Comparison of ENCODE assay signal across 8 mouse cellular contexts in genomic region chr10:85185639-85186498, GRCm38 (mm10). TPM values are rescaled to one million over a fixed set of nuclear protein-coding genes. Genes with fewer than 3 reads are reported as not detected.
DNase-seq lines count a peak whose midpoint lies in the region; ATAC-seq and TF ChIP-seq lines count a peak whose summit lies in the region.

No protein-coding gene starts in this region.

- WGBS in bone marrow, adult 2 months: 22% methylated on average over 14 of the region's 14 CpGs
- WGBS in forebrain, embryonic 12.5 days: 28% methylated on average over 14 of the region's 14 CpGs
- WGBS in intestine, embryonic 14.5 days: 26% methylated on average over 14 of the region's 14 CpGs
- 24% methylated on average over 14 of the region's 14 CpGs for WGBS in liver, postnatal 0 days (ENCODE audit: insufficient replicate concordance)
- 23% methylated on average over 14 of the region's 14 CpGs for WGBS in small intestine, adult 2 months

- peak overlapping the region; percentile 89 for H3K4me2 ChIP-seq in forebrain, embryonic 12.5 days
- peak overlapping the region; percentile 98 for H3K4me2 ChIP-seq in intestine, embryonic 14.5 days (ENCODE audit: low read length)
- peak overlapping the region; percentile 94 for H3K4me2 ChIP-seq in liver, postnatal 0 days (ENCODE audit: low read depth, low read length)

- DNase-seq in cerebellum, adult 18-20 months: peak; percentile 57 to 61
- no peak for DNase-seq in cerebellum, adult 11 months
- peak; percentile 57 for DNase-seq in intestine, embryonic 14.5 days (ENCODE audit: low spot score)
- DNase-seq in liver, postnatal 0 days: no peak
- no peak for DNase-seq in right cerebral cortex, postnatal 14 days

- TF ChIP-seq CTCF in bone marrow, adult 2 months (IDR thresholded peaks at IDR 0.05; ENCODE audit: control insufficient read depth, insufficient read depth, low read length): no peak
- TF ChIP-seq CTCF in liver, postnatal 0 days (IDR thresholded peaks at IDR 0.05; ENCODE audit: low read depth): peak; percentile 27
- TF ChIP-seq CTCF in small intestine, adult 2 months (IDR thresholded peaks at IDR 0.05; ENCODE audit: extremely low read depth, insufficient read length, insufficient replicate concordance, low read depth, low read length): 0 out of 2 replicates have a peak, but pooled peaks have one; percentile 20

- no peak for ATAC-seq in forebrain, embryonic 12.5 days (ENCODE audit: low FRiP score)
- ATAC-seq in intestine, embryonic 14.5 days (replicated peaks; ENCODE audit: low FRiP score, low TSS enrichment, low read depth): no peak
- no peak for ATAC-seq in liver, postnatal 0 days

- H3K36me3 ChIP-seq in forebrain, embryonic 12.5 days (replicated peaks): no peaks in the 10 kb centered on the region
- no peaks in the 10 kb centered on the region for H3K36me3 ChIP-seq in intestine, embryonic 14.5 days (ENCODE audit: control insufficient read depth, insufficient read depth, low read length)
- no peaks in the 10 kb centered on the region for H3K36me3 ChIP-seq in liver, postnatal 0 days (replicated peaks; ENCODE audit: insufficient read depth, low read length)
- H3K36me3 ChIP-seq in small intestine, adult 2 months (ENCODE audit: control insufficient read depth, insufficient read depth, low read length): no peaks in the 10 kb centered on the region

- TF ChIP-seq POLR2A in bone marrow, adult 2 months (IDR thresholded peaks at IDR 0.05; ENCODE audit: borderline replicate concordance, control insufficient read depth, low read depth, low read length): no peak
- TF ChIP-seq POLR2A in small intestine, adult 2 months (IDR thresholded peaks at IDR 0.05; ENCODE audit: low read depth, low read length): no peak

- TF ChIP-seq EP300 in liver, postnatal 0 days (IDR thresholded peaks at IDR 0.05; ENCODE audit: low read depth): no peak

- H3K9me3 ChIP-seq in forebrain, embryonic 12.5 days: no peaks in the 10 kb centered on the region
- no peaks in the 10 kb centered on the region for H3K9me3 ChIP-seq in intestine, embryonic 14.5 days (ENCODE audit: control insufficient read depth, low read length)
- H3K9me3 ChIP-seq in liver, postnatal 0 days (ENCODE audit: low read length): no peaks in the 10 kb centered on the region

- no peaks in the 10 kb centered on the region for H3K27me3 ChIP-seq in forebrain, embryonic 12.5 days
- H3K27me3 ChIP-seq in intestine, embryonic 14.5 days (replicated peaks; ENCODE audit: control insufficient read depth, insufficient read depth, low read length): no peaks in the 10 kb centered on the region
- peaks cover 5% of the 10 kb centered on the region; the same call in 1 of the 2 replicates for H3K27me3 ChIP-seq in liver, postnatal 0 days (ENCODE audit: insufficient read depth, low read length)
- no peaks in the 10 kb centered on the region for H3K27me3 ChIP-seq in small intestine, adult 2 months (ENCODE audit: control insufficient read depth, insufficient read depth, low read length)

- peak overlapping the region; percentile 83 for H3K4me3 ChIP-seq in bone marrow, adult 2 months (replicated peaks; ENCODE audit: control insufficient read depth, low read depth, low read length)
- H3K4me3 ChIP-seq in forebrain, embryonic 12.5 days (replicated peaks): peak overlapping the region; percentile 76
- peak overlapping the region; percentile 85 for H3K4me3 ChIP-seq in intestine, embryonic 14.5 days (ENCODE audit: low read depth, low read length)
- peak overlapping the region; percentile 84 for H3K4me3 ChIP-seq in liver, postnatal 0 days (ENCODE audit: low read depth, low read length)
- peak overlapping the region; percentile 72 for H3K4me3 ChIP-seq in small intestine, adult 2 months (ENCODE audit: low read depth, low read length)

- peaks cover 1% of the 10 kb centered on the region; the same call in 1 of the 2 replicates for H3K4me1 ChIP-seq in bone marrow, adult 2 months (ENCODE audit: control insufficient read depth, insufficient read depth, low read length)
- peaks cover 10% of the 10 kb centered on the region for H3K4me1 ChIP-seq in forebrain, embryonic 12.5 days
- H3K4me1 ChIP-seq in intestine, embryonic 14.5 days (replicated peaks; ENCODE audit: control insufficient read depth, insufficient read depth, low read length): peaks cover 8% of the 10 kb centered on the region
- H3K4me1 ChIP-seq in liver, postnatal 0 days (ENCODE audit: insufficient read depth): peaks cover 23% of the 10 kb centered on the region
- H3K4me1 ChIP-seq in small intestine, adult 2 months (ENCODE audit: control insufficient read depth, insufficient read depth, insufficient read length, low read length): no peaks in the 10 kb centered on the region; the same call in 1 of the 2 replicates

- peak overlapping the region; percentile 99 for H3K27ac ChIP-seq in bone marrow, adult 2 months (ENCODE audit: control insufficient read depth, insufficient read depth, low read depth, low read length, poor library complexity)
- H3K27ac ChIP-seq in forebrain, embryonic 12.5 days: peak overlapping the region; percentile 89
- peak overlapping the region; percentile 90 for H3K27ac ChIP-seq in intestine, embryonic 14.5 days (ENCODE audit: low read depth)
- H3K27ac ChIP-seq in liver, postnatal 0 days (ENCODE audit: low read depth): peak overlapping the region; percentile 97
- H3K27ac ChIP-seq in small intestine, adult 2 months (ENCODE audit: insufficient read depth, low read depth, low read length): peak overlapping the region; percentile 83

- H3K9ac ChIP-seq in forebrain, embryonic 12.5 days: peak overlapping the region; percentile 73
- H3K9ac ChIP-seq in intestine, embryonic 14.5 days (ENCODE audit: low read length): peak overlapping the region; percentile 80
- peak overlapping the region; percentile 81 for H3K9ac ChIP-seq in liver, postnatal 0 days (replicated peaks)

RNA-seq across cellular contexts. Expression of gene Cry1, which starts 1.0 kb away (rescaled TPM):
- polyA plus RNA-seq in bone marrow, adult 2 months (2011; ENCODE audit: insufficient read depth, insufficient read length, low replicate concordance, missing spikeins): 7.5 and 8.3 TPM in 2 replicates
- 36.0 and 37.4 TPM in 2 replicates for polyA plus RNA-seq in forebrain, embryonic 12.5 days (2016; fragmentation: Nextera tagmentation; extraction: Ambion mirVana)
- polyA plus RNA-seq in intestine, embryonic 14.5 days (2014; fragmentation: Nextera tagmentation; extraction: Ambion mirVana): 24.7 and 24.8 TPM in 2 replicates
- 8.2 and 9.4 TPM in 2 replicates for polyA plus RNA-seq in liver, postnatal 0 days (2015; fragmentation: Nextera tagmentation; extraction: Ambion mirVana)
- polyA plus RNA-seq in small intestine, adult 2 months (2012; rRNA removed): 6.5 and 14.7 TPM in 2 replicates

RNA-seq across cellular contexts. Expression of gene Mterf2, which starts 58.0 kb away (rescaled TPM):
- polyA plus RNA-seq in bone marrow, adult 2 months (2011; ENCODE audit: insufficient read depth, insufficient read length, low replicate concordance, missing spikeins): 1.7 and 3.9 TPM in 2 replicates
- 26.1 and 30.0 TPM in 2 replicates for polyA plus RNA-seq in forebrain, embryonic 12.5 days (2016; fragmentation: Nextera tagmentation; extraction: Ambion mirVana)
- polyA plus RNA-seq in intestine, embryonic 14.5 days (2014; fragmentation: Nextera tagmentation; extraction: Ambion mirVana): 17.0 and 17.2 TPM in 2 replicates
- polyA plus RNA-seq in liver, postnatal 0 days (2015; fragmentation: Nextera tagmentation; extraction: Ambion mirVana): 2.7 and 3.1 TPM in 2 replicates
- polyA plus RNA-seq in small intestine, adult 2 months (2012; rRNA removed): 2.2 and 2.5 TPM in 2 replicates

Comparison
In these comparisons a context has a peak if more than half of its experiments do, and no peak if none do; other contexts are left out.
1. DNase-seq: peak in cerebellum, adult 18-20 months (2 of 2) and intestine, embryonic 14.5 days (single experiment); none in cerebellum, adult 11 months (single experiment), liver, postnatal 0 days (single experiment) and right cerebral cortex, postnatal 14 days (single experiment).
2. Peak in every context shown above with its lines, with median percentiles within 50 percentile points of each other: H3K27ac ChIP-seq, H3K4me3 ChIP-seq, H3K4me2 ChIP-seq and H3K9ac ChIP-seq.